Mouse (Mus musculus): ENCODE measurements around the gene Tubgcp2. TPM values are rescaled to one million over a fixed set of nuclear protein-coding genes. Genes with fewer than 3 reads are reported as not detected.

Tubgcp2 gene
- total and polyA plus RNA-seq, 3 experiments, result 27.1 to 43.6 TPM; not detected in 1

DNA sequence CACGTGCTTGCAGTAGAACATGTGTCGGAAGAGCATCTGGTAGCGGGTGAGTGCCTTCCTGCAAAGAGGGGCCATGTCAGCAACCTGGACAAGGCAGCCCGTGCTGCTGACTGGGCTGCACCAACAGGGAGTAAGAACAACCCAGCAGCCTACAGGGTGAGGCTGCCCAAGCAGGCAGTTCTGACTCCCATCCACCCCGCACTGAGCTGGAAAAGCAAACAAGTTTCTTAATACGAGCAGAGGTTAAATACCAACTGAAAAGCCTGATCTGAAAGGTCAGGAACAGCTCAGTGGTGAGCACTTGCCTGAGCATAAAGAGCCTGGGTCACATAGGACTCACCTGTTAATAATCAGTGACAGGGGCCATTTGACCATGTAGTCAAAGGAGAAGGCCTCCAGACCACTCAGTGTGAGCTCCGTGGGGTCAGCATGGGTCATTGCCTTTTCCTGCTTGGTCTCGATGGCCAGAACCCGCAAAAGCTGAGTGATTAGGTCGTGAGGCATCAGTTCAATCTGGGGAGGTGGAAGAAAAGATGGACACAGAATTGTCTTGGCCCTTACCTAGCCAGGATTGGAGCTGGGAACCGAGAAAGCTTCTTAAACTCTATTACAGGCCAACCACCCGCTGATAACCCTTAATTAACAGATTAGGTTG lies 35.3 kb downstream of the Tubgcp2 start:
- H3K4me1 ChIP-seq (ENCODE audit: control insufficient read depth in 1 of 2, insufficient read depth in 2 of 2, low read length in 2 of 2), result no peaks in the 10 kb centered on the region
- H3K9me3 ChIP-seq (replicated peaks; ENCODE audit: insufficient read depth, low read length), result no peaks in the 10 kb centered on the region
- no peak for TF ChIP-seq POLR2AphosphoS2 (IDR thresholded peaks at IDR 0.05; ENCODE audit: low read length)
- TF ChIP-seq UBTF (IDR thresholded peaks at IDR 0.05; ENCODE audit: borderline replicate concordance, insufficient read depth, low read depth, low read length), result no peak
- no peak for TF ChIP-seq RAD21 (IDR thresholded peaks at IDR 0.05; ENCODE audit: low read depth, low read length)
- no peak for TF ChIP-seq RCOR1 (IDR thresholded peaks at IDR 0.05; ENCODE audit: low read depth, low read length)
- no peak for TF ChIP-seq MXI1 (IDR thresholded peaks at IDR 0.05; ENCODE audit: low read depth, low read length)
- TF ChIP-seq ZKSCAN1 (IDR thresholded peaks at IDR 0.05; ENCODE audit: low read depth, low read length), result no peak
- no peak for TF ChIP-seq POLR2AphosphoS5 (IDR thresholded peaks at IDR 0.05; ENCODE audit: borderline replicate concordance, low read depth, low read length)
- TF ChIP-seq SIN3A (IDR thresholded peaks at IDR 0.05; ENCODE audit: low read length), result no peak
- no peak for TF ChIP-seq JUND (IDR thresholded peaks at IDR 0.05; ENCODE audit: low read depth, low read length)
- TF ChIP-seq MAFK (IDR thresholded peaks at IDR 0.05; ENCODE audit: borderline replicate concordance, low read depth, low read length), result no peak
- no peak for TF ChIP-seq KAT2A (conservative IDR thresholded peaks at IDR 0.05; ENCODE audit: low read depth, low read length)
- TF ChIP-seq ZNF384 (IDR thresholded peaks at IDR 0.05; ENCODE audit: low read depth, low read length), result no peak
- no peak for TF ChIP-seq BHLHE40 (IDR thresholded peaks at IDR 0.05; ENCODE audit: borderline replicate concordance, low read depth, low read length)
- no peak for DNase-seq (ENCODE audit: low read depth, low spot score)
- H3K27ac ChIP-seq (ENCODE audit: control insufficient read depth, low read depth, low read length), result no peak overlapping the region
- peaks cover 0 to 2% of the 10 kb centered on the region in 2 experiments; a peak in 2 of 4 replicates for H3K36me3 ChIP-seq (ENCODE audit: control insufficient read depth in 1 of 2, insufficient read depth in 2 of 2, low read length in 2 of 2)
- no peak overlapping the region for H3K4me3 ChIP-seq (ENCODE audit: control insufficient read depth in 1 of 2, insufficient read depth in 1 of 2, low read depth in 2 of 2, low read length in 2 of 2)
- no peaks in the 10 kb centered on the region for H3K27me3 ChIP-seq (ENCODE audit: control insufficient read depth in 1 of 2, insufficient read depth in 2 of 2, low read length in 2 of 2)
- H3K9ac ChIP-seq (ENCODE audit: control insufficient read depth, low read depth, low read length, poor library complexity, severe bottlenecking), result no peak overlapping the region
- no peaks in the 10 kb centered on the region for H3K79me2 ChIP-seq (ENCODE audit: control insufficient read depth, insufficient read depth, low read length, poor library complexity)

DNA sequence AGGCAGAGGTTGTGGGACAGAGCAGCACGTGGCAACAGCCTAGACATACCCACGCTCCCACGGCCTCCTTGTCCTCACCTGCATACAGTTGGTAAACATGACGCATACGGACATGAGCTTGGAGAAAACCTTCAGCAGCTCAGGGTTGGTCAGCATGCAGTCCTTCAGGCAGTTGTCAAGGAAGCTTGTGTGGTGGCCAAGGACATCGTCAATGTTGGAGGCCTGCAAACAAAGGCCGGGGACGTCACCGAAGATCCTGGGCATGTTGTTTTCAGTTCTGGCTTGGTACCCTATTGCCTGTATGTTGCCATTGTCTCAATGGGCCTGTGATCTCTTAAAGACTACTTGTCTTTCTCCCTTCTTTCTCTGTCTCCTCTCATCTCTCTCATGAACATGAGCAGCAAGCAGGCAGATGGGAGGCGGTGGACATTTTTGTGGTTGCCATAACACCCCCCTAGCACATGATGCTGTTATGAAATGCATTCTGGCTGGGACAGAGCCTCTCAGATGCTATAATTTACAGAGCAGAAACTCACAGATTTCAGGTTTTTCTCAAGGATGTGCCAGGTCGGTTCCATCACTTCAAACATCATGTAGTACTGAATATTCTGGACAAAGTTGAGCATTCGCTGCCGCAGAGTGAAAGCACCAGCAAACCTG lies 37.6 kb downstream of the Tubgcp2 start:
- H3K4me1 ChIP-seq (ENCODE audit: control insufficient read depth in 1 of 2, insufficient read depth in 2 of 2, low read length in 2 of 2), result no peaks in the 10 kb centered on the region
- H3K27ac ChIP-seq (ENCODE audit: control insufficient read depth, low read depth, low read length), result no peak overlapping the region
- no peak overlapping the region for H3K9ac ChIP-seq (ENCODE audit: control insufficient read depth, low read depth, low read length, poor library complexity, severe bottlenecking)
- no peaks in the 10 kb centered on the region for H3K79me2 ChIP-seq (ENCODE audit: control insufficient read depth, insufficient read depth, low read length, poor library complexity)
- TF ChIP-seq TCF12 (IDR thresholded peaks at IDR 0.05; ENCODE audit: low read depth, low read length) (no peak), POLR2AphosphoS2 (IDR thresholded peaks at IDR 0.05; ENCODE audit: low read length) (no peak), SIN3A (IDR thresholded peaks at IDR 0.05; ENCODE audit: low read length) (no peak), ZC3H11A (IDR thresholded peaks at IDR 0.05; ENCODE audit: low read depth, low read length) (no peak), JUND (IDR thresholded peaks at IDR 0.05; ENCODE audit: low read depth, low read length) (no peak), ETS1 (IDR thresholded peaks at IDR 0.05; ENCODE audit: low read depth, low read length) (no peak), E2F4 (IDR thresholded peaks at IDR 0.05; ENCODE audit: borderline replicate concordance, low read depth, low read length) (no peak), KAT2A (conservative IDR thresholded peaks at IDR 0.05; ENCODE audit: low read depth, low read length) (no peak), USF1 (IDR thresholded peaks at IDR 0.05; ENCODE audit: low read depth, low read length) (no peak)
- no peak overlapping the region for H3K4me3 ChIP-seq (ENCODE audit: control insufficient read depth in 1 of 2, insufficient read depth in 1 of 2, low read depth in 2 of 2, low read length in 2 of 2)
- no peaks in the 10 kb centered on the region for H3K27me3 ChIP-seq (ENCODE audit: control insufficient read depth in 1 of 2, insufficient read depth in 2 of 2, low read length in 2 of 2)
- H3K9me3 ChIP-seq (replicated peaks; ENCODE audit: insufficient read depth, low read length), result no peaks in the 10 kb centered on the region
- DNase-seq (ENCODE audit: low read depth, low spot score), result no peak
- H3K36me3 ChIP-seq (ENCODE audit: control insufficient read depth in 1 of 2, insufficient read depth in 2 of 2, low read length in 2 of 2), result peaks cover 0 to 2% of the 10 kb centered on the region in 2 experiments; a peak in 2 of 4 replicates
